Comparison of ENCODE assay signal across 8 mouse cellular contexts in genomic region chr4:32239749-32240131, GRCm38 (mm10). TPM values are rescaled to one million over a fixed set of nuclear protein-coding genes. Genes with fewer than 3 reads are reported as not detected.
DNase-seq lines count a peak whose midpoint lies in the region; ATAC-seq lines count a peak whose summit lies in the region.

No protein-coding gene starts in this region.

- H3K4me1 ChIP-seq in brown adipose tissue, adult 24 weeks (ENCODE audit: control insufficient read depth, insufficient read depth, insufficient read length, low read length) = no peaks in the 10 kb centered on the region
- peaks cover 33% of the 10 kb centered on the region for H3K4me1 ChIP-seq in intestine, embryonic 14.5 days (replicated peaks; ENCODE audit: control insufficient read depth, insufficient read depth, low read length)
- peaks cover 33% of the 10 kb centered on the region for H3K4me1 ChIP-seq in midbrain, embryonic 16.5 days (ENCODE audit: control insufficient read depth, insufficient read depth, low read length)

- H3K4me3 ChIP-seq in brown adipose tissue, adult 24 weeks (ENCODE audit: insufficient read depth, low read depth, low read length) = peak overlapping the region; percentile 76
- H3K4me3 ChIP-seq in intestine, embryonic 14.5 days (ENCODE audit: low read depth, low read length) = peak overlapping the region; percentile 75
- peak overlapping the region; percentile 99 for H3K4me3 ChIP-seq in midbrain, embryonic 16.5 days (ENCODE audit: low read depth, low read length)

- H3K27ac ChIP-seq in brown adipose tissue, adult 24 weeks (replicated peaks; ENCODE audit: low read depth, low read length) = peak overlapping the region; percentile 65; the same call in 1 of the 2 replicates
- peak overlapping the region; percentile 95 for H3K27ac ChIP-seq in intestine, embryonic 14.5 days (ENCODE audit: low read depth)
- H3K27ac ChIP-seq in midbrain, embryonic 16.5 days (ENCODE audit: low read length) = peak overlapping the region; percentile 97

- peak; percentile 42 for ATAC-seq in intestine, embryonic 14.5 days (replicated peaks; ENCODE audit: low FRiP score, low TSS enrichment, low read depth)
- ATAC-seq in midbrain, embryonic 16.5 days = peak; percentile 67

- DNase-seq in cerebellum, adult 18-20 months = peak; percentile 74 to 76
- no peak for DNase-seq in cerebellum, adult 9-11 months
- peak; percentile 54 to 68 for DNase-seq in gastrocnemius, adult 8-10 months (ENCODE audit: low spot score in 2 of 2)
- peak; percentile 84 for DNase-seq in intestine, embryonic 14.5 days (ENCODE audit: low spot score)
- DNase-seq in liver = peak; percentile 57
- peak; percentile 87 for DNase-seq in spleen, postnatal 36 days (ENCODE audit: low spot score in 2 of 2)

- peak overlapping the region; percentile 85 for H3K4me2 ChIP-seq in intestine, embryonic 14.5 days (ENCODE audit: low read length)
- peak overlapping the region; percentile 63 for H3K4me2 ChIP-seq in midbrain, embryonic 16.5 days (ENCODE audit: low read length)

- H3K27me3 ChIP-seq in intestine, embryonic 14.5 days (replicated peaks; ENCODE audit: control insufficient read depth, insufficient read depth, low read length) = no peaks in the 10 kb centered on the region
- H3K27me3 ChIP-seq in midbrain, embryonic 16.5 days (ENCODE audit: control insufficient read depth, insufficient read depth, low read depth, low read length) = no peaks in the 10 kb centered on the region

- no peaks in the 10 kb centered on the region for H3K9me3 ChIP-seq in intestine, embryonic 14.5 days (ENCODE audit: control insufficient read depth, low read length)
- H3K9me3 ChIP-seq in midbrain, embryonic 16.5 days (replicated peaks; ENCODE audit: control insufficient read depth, low read length, poor library complexity, severe bottlenecking) = no peaks in the 10 kb centered on the region

- peak overlapping the region; percentile 89 for H3K9ac ChIP-seq in intestine, embryonic 14.5 days (ENCODE audit: low read length)
- H3K9ac ChIP-seq in midbrain, embryonic 16.5 days (ENCODE audit: low read depth, low read length) = peak overlapping the region; percentile 96

- H3K36me3 ChIP-seq in intestine, embryonic 14.5 days (ENCODE audit: control insufficient read depth, insufficient read depth, low read length) = no peaks in the 10 kb centered on the region
- no peaks in the 10 kb centered on the region for H3K36me3 ChIP-seq in midbrain, embryonic 16.5 days (ENCODE audit: control insufficient read depth, insufficient read depth, low read length)

- WGBS in intestine, embryonic 14.5 days = under 1% methylated on average over 26 of the region's 26 CpGs
- 0% methylated on average over 26 of the region's 26 CpGs for WGBS in midbrain, embryonic 16.5 days

RNA-seq across cellular contexts. Expression of gene Bach2, which starts 1.1 kb away (rescaled TPM):
- 0.21 and 1.2 TPM in 2 replicates for polyA plus RNA-seq in brown adipose tissue, adult 24 weeks (2012; ENCODE audit: insufficient read depth, insufficient read length, missing spikeins)
- total RNA-seq in gastrocnemius, adult 8-10 months (2022) = 1 to 10 TPM in 3 of 4 experiments, under 1 TPM in 1; 0.96 to 3.2 (median 2.4) TPM
- polyA plus RNA-seq in intestine, embryonic 14.5 days (2014; fragmentation: Nextera tagmentation; extraction: Ambion mirVana) = 6.7 and 8.4 TPM in 2 replicates
- 18.8 and 20.8 TPM in 2 replicates for polyA plus RNA-seq in midbrain, embryonic 16.5 days (2015; fragmentation: Nextera tagmentation; extraction: Ambion mirVana)
